Mouse (Mus musculus) B cell, adult 62 days (primary cell): ENCODE results near the gene Cyp1a1. TPM values are rescaled to one million over a fixed set of nuclear protein-coding genes. Genes with fewer than 3 reads are reported as not detected.

ENCODE experiments used
- total RNA-seq: library from RNA; stranded (reverse); gene quantifications from 4 replicates; pipeline ENCODE4 v1.2.4, GENCODE M21; 2023

The Cyp1a1 gene
- not detected in 4 replicates for total RNA-seq

GRCm38 (mm10) chr9:57687751-57688150 is at the start of gene Cyp1a1:
Gene Cyp1a1, plus strand, starts transcription at chr9:57687928.

GRCm38 (mm10) chr9:57653283-57653682 is 34.4 kb upstream of the Cyp1a1 start, which contains the start of gene Csk:
Gene Csk, minus strand, starts transcription at chr9:57653631.

DNA sequence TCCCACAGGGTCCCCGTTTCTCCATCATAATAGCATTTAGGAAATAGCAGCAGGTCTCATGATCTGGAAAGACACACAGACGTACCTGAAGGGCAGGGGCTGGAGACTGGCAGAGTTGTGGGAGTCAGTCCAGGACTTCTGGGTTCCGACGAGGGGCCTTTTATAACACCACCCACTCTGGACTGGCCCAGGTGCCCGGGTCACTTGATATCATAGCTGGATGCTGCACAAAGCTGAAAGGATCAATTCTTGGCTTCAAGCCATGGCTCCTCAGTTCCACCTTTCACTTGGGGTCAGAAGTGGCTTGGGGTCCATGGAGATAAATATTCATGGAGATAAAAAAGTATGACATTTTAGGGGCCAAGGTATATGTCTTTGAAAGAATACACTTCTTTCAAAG is 4.2 kb upstream of the Cyp1a1 start, which contains the start of gene Cyp1a2:
Gene Cyp1a2 (minus strand): TSS at position 184 of the 400 bp plus-strand sequence.

GRCm38 (mm10) chr9:57708068-57708719 is 20.5 kb downstream of the Cyp1a1 start, which contains the start of gene Edc3:
Gene Edc3, plus strand, starts transcription at chr9:57708540.

Other genes starting within 250 kb of the Cyp1a1 start
- 74.8 to 88.2 TPM (median 80.7 TPM) in 4 replicates for gene Ppcdc, start 247.8 kb upstream of the Cyp1a1 start, total RNA-seq
- gene Scamp5, start 219.9 kb upstream of the Cyp1a1 start, total RNA-seq, result 0.30 to 0.57 TPM (median 0.53 TPM) in 3 of 4 replicates, not detected in the other
- gene Rpp25, start 183.9 kb upstream of the Cyp1a1 start, total RNA-seq, result 0.43 to 0.95 TPM in 2 of 4 replicates, not detected in the others
- 84.0 to 104 TPM (median 98.3 TPM) in 4 replicates for gene Cox5a, start 166.7 kb upstream of the Cyp1a1 start, total RNA-seq
- 11.6 to 15.8 TPM (median 11.9 TPM) in 4 replicates for gene Fam219b, start 150.4 kb upstream of the Cyp1a1 start, total RNA-seq
- 9.3 to 11.6 TPM (median 11.3 TPM) in 4 replicates for gene Mpi, start 135.2 kb upstream of the Cyp1a1 start, total RNA-seq
- 114 to 133 TPM (median 125 TPM) in 4 replicates for gene Scamp2, start 127.0 kb upstream of the Cyp1a1 start, total RNA-seq
- gene Ulk3, start 98.5 kb upstream of the Cyp1a1 start, total RNA-seq, result 88.8 to 105 TPM (median 91.0 TPM) in 4 replicates
- gene Cplx3, start 81.6 kb upstream of the Cyp1a1 start, total RNA-seq, result 0.21 to 0.27 TPM in 2 of 4 replicates, not detected in the others
- gene Lman1l, start 67.2 kb upstream of the Cyp1a1 start, total RNA-seq, result 0.50 to 0.69 TPM (median 0.58 TPM) in 4 replicates
- gene Csk, start 34.3 kb upstream of the Cyp1a1 start, total RNA-seq, result 505 to 571 TPM (median 559 TPM) in 4 replicates
- not detected in 4 replicates for gene Cyp1a2, start 4.2 kb upstream of the Cyp1a1 start, total RNA-seq
- gene Edc3, start 20.6 kb downstream of the Cyp1a1 start, total RNA-seq, result 20.1 to 22.5 TPM (median 20.7 TPM) in 4 replicates
- gene Clk3, start 77.9 kb downstream of the Cyp1a1 start, total RNA-seq, result 200 to 224 TPM (median 217 TPM) in 4 replicates
- 104 to 119 TPM (median 105 TPM) in 4 replicates for gene Arid3b, start 148.9 kb downstream of the Cyp1a1 start, total RNA-seq
- 78.8 to 84.9 TPM (median 81.9 TPM) in 4 replicates for gene Ubl7, start 223.1 kb downstream of the Cyp1a1 start, total RNA-seq